Mouse (Mus musculus) heart, adult 2 months (tissue): ENCODE measurements around the gene Ddx4.

ENCODE experiments used
- CTCF ChIP-seq: fragments of 200-600 bp; IDR thresholded peaks from 2 replicates; pipeline ENCODE4 v1.8.1; 2022; ENCODE audit warnings: antibody characterized with exemption, mild to moderate bottlenecking, moderate library complexity
- EP300 ChIP-seq: fragments of 200-500 bp; IDR thresholded peaks from 2 replicates; pipeline ENCODE4 v1.6.1; 2011; ENCODE audit warnings: low read depth, low read length, control low read depth; ENCODE audit not compliant: insufficient read depth

DNA sequence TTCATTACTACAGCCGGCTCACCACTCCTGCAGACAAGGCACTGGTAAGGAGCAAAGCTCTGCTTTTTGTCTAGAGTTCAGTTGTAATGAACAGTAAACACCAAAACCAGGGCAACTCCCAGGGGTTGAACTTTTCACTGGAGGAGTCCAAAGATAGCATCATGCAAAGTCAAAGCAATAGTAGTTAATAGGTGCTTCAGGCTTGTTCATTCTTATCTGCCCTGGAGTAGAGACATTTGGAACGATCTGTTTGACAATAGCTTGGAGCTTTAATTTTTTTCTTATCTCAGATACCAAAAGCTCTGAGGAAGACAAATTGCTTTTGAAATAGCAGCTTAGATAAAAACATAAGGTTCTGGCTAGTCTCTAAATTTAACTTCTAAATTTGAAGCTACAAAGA, 33.9 kb upstream of the Ddx4 start:
- TF ChIP-seq EP300 = no peak
- TF ChIP-seq CTCF = no peak
